Mouse (Mus musculus) CH12.LX (cell line): ENCODE data around the gene Cnot6. TPM values are rescaled to one million over a fixed set of nuclear protein-coding genes. Genes with fewer than 3 reads are reported as not detected.

Experiments used
- DNase-seq: peaks from one replicate; pipeline ENCODE4 v3.0.0-alpha.2; 2013; ENCODE audit errors: extremely low read depth
- H3K27ac ChIP-seq: 2 replicates; pipeline ENCODE4 v1.5.1; 2012; ENCODE audit warnings: low read depth, mild to moderate bottlenecking, control low read depth, moderate library complexity; ENCODE audit not compliant: insufficient read depth
- H3K27me3 ChIP-seq: replicated peaks from 2 replicates; pipeline ENCODE3; 2012; ENCODE audit warnings: inconsistent platforms
- H3K36me3 ChIP-seq, 2 experiments: replicated peaks in 1 of 2; 2 replicates each; pipeline versions ENCODE3 to v1.6.1; 2012; ENCODE audit warnings: inconsistent platforms in 1 of 2, low read length in 1 of 2, mild to moderate bottlenecking in 1 of 2, mixed read lengths in 1 of 2, moderate library complexity in 1 of 2; ENCODE audit not compliant: control insufficient read depth in 1 of 2, insufficient read depth in 1 of 2
- H3K4me1 ChIP-seq, 2 experiments: 2 replicates each; pipeline ENCODE4 v1.6.1; 2012; ENCODE audit warnings: inconsistent platforms in 1 of 2, moderate library complexity in 1 of 2; ENCODE audit not compliant: insufficient read depth in 2 of 2, control insufficient read depth in 1 of 2
- H3K4me2 ChIP-seq: 2 replicates; pipeline ENCODE4 v1.6.1; 2012; ENCODE audit warnings: low read depth, mild to moderate bottlenecking, control low read depth; ENCODE audit not compliant: poor library complexity, insufficient read depth, severe bottlenecking
- H3K4me3 ChIP-seq, 3 experiments: fragments of 150-350 bp in 1 of 3; sonication (generic) in 1 of 3; replicated peaks in 1 of 3; 2 replicates each; pipeline versions ENCODE3 to v1.5.1; 2011 to 2012; ENCODE audit warnings: low read depth in 2 of 3, low read length in 2 of 3, mild to moderate bottlenecking in 2 of 3, moderate library complexity in 2 of 3, control low read depth in 1 of 3, improper control_type of control experiment in 1 of 3, inconsistent platforms in 1 of 3, mixed read lengths in 1 of 3; ENCODE audit not compliant: poor library complexity in 1 of 3
- H3K79me2 ChIP-seq: replicated peaks from 2 replicates; pipeline ENCODE4 v1.6.1; 2012; ENCODE audit warnings: mild to moderate bottlenecking, moderate library complexity; ENCODE audit not compliant: control insufficient read depth, poor library complexity, insufficient read depth, severe bottlenecking; ENCODE audit errors: extremely low read depth
- H3K9ac ChIP-seq: 2 replicates; pipeline ENCODE4 v1.6.1; 2012; ENCODE audit warnings: low read depth, mild to moderate bottlenecking, control low read depth, moderate library complexity; ENCODE audit not compliant: insufficient read depth
- H3K9me3 ChIP-seq: replicated peaks from 2 replicates; pipeline ENCODE3; 2012; ENCODE audit warnings: low read length, inconsistent platforms, mixed read lengths
- CHD1 ChIP-seq: IDR thresholded peaks from 2 replicates; pipeline ENCODE4 v1.6.1; 2012; ENCODE audit warnings: low read depth, low read length, improper control_type of control experiment, inconsistent platforms
- CTCF ChIP-seq, 2 experiments: IDR thresholded peaks in 1 of 2; conservative IDR thresholded peaks in 1 of 2; 2 replicates each; pipeline ENCODE4 v1.5.1; 2011 to 2012; ENCODE audit warnings: low read depth in 2 of 2, low read length in 2 of 2, improper control_type of control experiment in 1 of 2, inconsistent platforms in 1 of 2, mild to moderate bottlenecking in 1 of 2, moderate library complexity in 1 of 2
- ELF1 ChIP-seq: IDR thresholded peaks from 2 replicates; pipeline ENCODE4 v1.6.1; 2014; ENCODE audit warnings: low read depth, mild to moderate bottlenecking, inconsistent platforms, low read length, improper control_type of control experiment
- GABPA ChIP-seq: IDR thresholded peaks from 2 replicates; pipeline ENCODE4 v1.6.1; 2012; ENCODE audit warnings: low read depth, low read length, improper control_type of control experiment, inconsistent platforms; ENCODE audit not compliant: insufficient replicate concordance
- HCFC1 ChIP-seq: IDR thresholded peaks from 2 replicates; pipeline ENCODE4 v1.6.1; 2012; ENCODE audit warnings: low read depth, mild to moderate bottlenecking, inconsistent platforms, low read length, improper control_type of control experiment
- JUN ChIP-seq: IDR thresholded peaks from 2 replicates; pipeline ENCODE4 v1.6.1; 2011; ENCODE audit warnings: low read depth, mild to moderate bottlenecking, low read length, improper control_type of control experiment, moderate library complexity; ENCODE audit not compliant: insufficient read depth
- KAT2A ChIP-seq: IDR thresholded peaks from 2 replicates; pipeline ENCODE4 v1.6.1; 2012; ENCODE audit warnings: low read length, improper control_type of control experiment, inconsistent platforms; ENCODE audit not compliant: insufficient replicate concordance
- MAX ChIP-seq: IDR thresholded peaks from 2 replicates; pipeline ENCODE4 v1.6.1; 2011; ENCODE audit warnings: low read length, improper control_type of control experiment
- MYC ChIP-seq: IDR thresholded peaks from 2 replicates; pipeline ENCODE4 v1.6.1; 2011; ENCODE audit warnings: low read depth, mild to moderate bottlenecking, improper control_type of control experiment, low read length
- NELFE ChIP-seq: IDR thresholded peaks from 2 replicates; pipeline ENCODE4 v1.6.1; 2011; ENCODE audit warnings: low read depth, low read length, improper control_type of control experiment
- NRF1 ChIP-seq: IDR thresholded peaks from 2 replicates; pipeline ENCODE4 v1.6.1; 2014; ENCODE audit warnings: low read depth, mild to moderate bottlenecking, inconsistent platforms, low read length, improper control_type of control experiment, moderate library complexity
- PAX5 ChIP-seq: IDR thresholded peaks from 2 replicates; pipeline ENCODE4 v1.6.1; 2012; ENCODE audit warnings: low read length, inconsistent platforms, mixed read lengths
- RCOR1 ChIP-seq: conservative IDR thresholded peaks from 2 replicates; pipeline ENCODE4 v1.6.1; 2012; ENCODE audit warnings: low read depth, mild to moderate bottlenecking, inconsistent platforms, low read length, improper control_type of control experiment
- UBTF ChIP-seq: IDR thresholded peaks from 2 replicates; pipeline ENCODE4 v1.6.1; 2012; ENCODE audit warnings: low read depth, mild to moderate bottlenecking, inconsistent platforms, low read length, improper control_type of control experiment, moderate library complexity
- USF1 ChIP-seq: IDR thresholded peaks from 2 replicates; pipeline ENCODE4 v1.6.1; 2014; ENCODE audit warnings: low read depth, mild to moderate bottlenecking, inconsistent platforms, low read length, improper control_type of control experiment
- ZKSCAN1 ChIP-seq: IDR thresholded peaks from 2 replicates; pipeline ENCODE4 v1.6.1; 2012; ENCODE audit warnings: low read depth, inconsistent platforms, low read length, improper control_type of control experiment, borderline replicate concordance
- ZNF384 ChIP-seq: IDR thresholded peaks from 2 replicates; pipeline ENCODE4 v1.6.1; 2012; ENCODE audit warnings: low read depth, low read length, improper control_type of control experiment, inconsistent platforms
- dilution Hi-C: fragments of 300-500 bp; cut with MboI; formaldehyde crosslinking; loops from 2 replicates; pipeline ENCODE4 v1.14.3; 2020; ENCODE audit warnings: low sequenced_read_pairs; ENCODE audit not compliant: extremely low pct_unique_long_range_greater_than_20kb, extremely low pct_ligation_motif_present
- in situ Hi-C: fragments of 300-500 bp; cut with MboI; formaldehyde crosslinking; loops from 3 replicates; pipeline ENCODE4 v1.14.3; 2019; ENCODE audit warnings: low sequenced_read_pairs, low pct_ligation_motif_present, low pct_unique_long_range_greater_than_20kb, mixed read lengths
- polyA plus RNA-seq: library from polyadenylated mRNA; unstranded; fragments of >175 nt; gene quantifications from 2 replicates; pipeline ENCODE4 v1.2.1, GENCODE M21; 2012; ENCODE audit warnings: low read depth; ENCODE audit not compliant: insufficient read length
- total RNA-seq, 2 experiments: library from RNA; depleted of rRNA; stranded (reverse); fragments of 300-350 nt in 1 of 2; fragments of >200 nt in 1 of 2; gene quantifications; 2 replicates each; pipeline ENCODE4 v1.2.3; 2012 to 2014

The Cnot6 gene
- total and polyA plus RNA-seq, 3 experiments, result 32.4 to 90.8 (median 85.0) TPM

- no peaks in the 10 kb centered on the region for H3K79me2 ChIP-seq
- in situ Hi-C loops, result no loop called here
- no peak for DNase-seq
- TF ChIP-seq USF1, result no peak
- TF ChIP-seq CHD1, result no peak
- TF ChIP-seq NRF1, result no peak
- no peak for TF ChIP-seq RCOR1
- no peak for TF ChIP-seq PAX5
- TF ChIP-seq GABPA, result no peak
- TF ChIP-seq HCFC1, result no peak
- TF ChIP-seq JUN, result no peak
- TF ChIP-seq MYC, result no peak
- TF ChIP-seq, all 38 proteins: peak for 0
- no peak overlapping the region for H3K4me2 ChIP-seq
- H3K36me3 ChIP-seq, result peaks cover 0 to 4% of the 10 kb centered on the region in 2 experiments
- dilution Hi-C loops, result no loop called here
- H3K4me3 ChIP-seq, result no peak overlapping the region
- H3K27me3 ChIP-seq, result no peaks in the 10 kb centered on the region
- no peak overlapping the region for H3K27ac ChIP-seq
- no peak overlapping the region for H3K9ac ChIP-seq
- H3K9me3 ChIP-seq, result no peaks in the 10 kb centered on the region
- peaks cover 0 to 15% of the 10 kb centered on the region in 2 experiments; a peak in 2 of 4 replicates for H3K4me1 ChIP-seq
These were observed 12.2 kb upstream of the Cnot6 start for GRCm38 (mm10) chr11:49724676-49725075.

- no peak for DNase-seq
- Histone ChIP-seq H3K9me3 (no peaks in the 10 kb centered on the region), H3K27ac (no peak overlapping the region), H3K4me3 (no peak overlapping the region), H3K9ac (no peak overlapping the region), H3K27me3 (no peaks in the 10 kb centered on the region), H3K4me2 (no peak overlapping the region), H3K36me3 (peaks cover 0 to 3% of the 10 kb centered on the region in 2 experiments), H3K4me1 (peaks cover 0 to 19% of the 10 kb centered on the region in 2 experiments; a peak in 2 of 4 replicates), H3K79me2 (no peaks in the 10 kb centered on the region)
- dilution Hi-C loops, result no loop called here
- no peak for TF ChIP-seq NELFE
- no peak for TF ChIP-seq KAT2A
- no peak for TF ChIP-seq ZKSCAN1
- TF ChIP-seq ZNF384, result no peak
- TF ChIP-seq MAX, result no peak
- TF ChIP-seq ELF1, result no peak
- no peak for TF ChIP-seq UBTF
- TF ChIP-seq CTCF (conservative IDR thresholded peaks at IDR 0.05 in 1 of 2, IDR thresholded peaks at IDR 0.05 in 1 of 2; ENCODE audit: low read depth in 2 of 2, low read length in 2 of 2), result no peak
- in situ Hi-C loops, result no loop called here
These were observed 10.8 kb upstream of the Cnot6 start for GRCm38 (mm10) chr11:49723281-49723680.
